Mouse (Mus musculus): ENCODE measurements at regions not wholly inside any gene's neighbourhood (a gene's known extent, or its start where the extent isn't known, plus 50 kb on each side); places are given as distances from the start of the nearest gene placed in this dataset.
A peak's percentile ranks its signal among the peaks of the same experiment; 100 is the strongest.

- H3K27ac ChIP-seq = no peak overlapping the region
- no peak overlapping the region for H3K4me2 ChIP-seq (replicated peaks)
- peaks cover 4% of the 10 kb centered on the region; the same call in 1 of the 2 replicates for H3K4me1 ChIP-seq
- H3K9me3 ChIP-seq = no peaks in the 10 kb centered on the region
- H3K9ac ChIP-seq = no peak overlapping the region
- H3K4me3 ChIP-seq = no peak overlapping the region
- WGBS = 78% methylated on average over 2 of the region's 2 CpGs
- H3K27me3 ChIP-seq = no peaks in the 10 kb centered on the region
- no peak for ATAC-seq (ENCODE audit: insufficient number of reproducible peaks, insufficient read depth, low FRiP score, low TSS enrichment)
- no peaks in the 10 kb centered on the region for H3K36me3 ChIP-seq
Measured at GRCm38 (mm10) chr8:35877581-35877980, 112.0 kb downstream of the Gm19410 start.

- no peak overlapping the region for H3K4me3 ChIP-seq
- no peak overlapping the region for H3K4me2 ChIP-seq (replicated peaks)
- H3K27ac ChIP-seq = no peak overlapping the region
- no peak for ATAC-seq (ENCODE audit: insufficient number of reproducible peaks, insufficient read depth, low FRiP score, low TSS enrichment)
- H3K4me1 ChIP-seq = peaks cover 4% of the 10 kb centered on the region; the same call in 1 of the 2 replicates
- no peak overlapping the region for H3K9ac ChIP-seq
- H3K27me3 ChIP-seq = no peaks in the 10 kb centered on the region
- H3K9me3 ChIP-seq = no peaks in the 10 kb centered on the region
- 70% methylated on average over 5 of the region's 5 CpGs for WGBS
- H3K36me3 ChIP-seq = no peaks in the 10 kb centered on the region
Measured at GRCm38 (mm10) chr8:35881810-35882209, 116.2 kb downstream of the Gm19410 start.

- 11% methylated on average over 12 of the region's 12 CpGs for WGBS
- H3K36me3 ChIP-seq = no peaks in the 10 kb centered on the region
- H3K27ac ChIP-seq = no peak overlapping the region
- H3K4me1 ChIP-seq = no peaks in the 10 kb centered on the region
- no peaks in the 10 kb centered on the region for H3K9me3 ChIP-seq
- H3K4me3 ChIP-seq = no peak overlapping the region
- H3K9ac ChIP-seq = no peak overlapping the region
- no peak for ATAC-seq (ENCODE audit: insufficient number of reproducible peaks, insufficient read depth, low FRiP score, low TSS enrichment)
- H3K4me2 ChIP-seq (replicated peaks) = 0 out of 2 replicates have a peak overlapping the region, but pooled peaks have one; percentile 13
- H3K27me3 ChIP-seq = no peaks in the 10 kb centered on the region
Measured at GRCm38 (mm10) chr8:35882638-35883455, 117.3 kb downstream of the Gm19410 start.

GRCm38 (mm10) chr8:35883456-35883780 is 117.8 kb downstream of the Gm19410 start:
- Histone ChIP-seq H3K9ac (no peak overlapping the region), H3K27me3 (no peaks in the 10 kb centered on the region), H3K4me3 (no peak overlapping the region), H3K9me3 (no peaks in the 10 kb centered on the region), H3K36me3 (no peaks in the 10 kb centered on the region), H3K4me2 (replicated peaks) (no peak overlapping the region), H3K4me1 (no peaks in the 10 kb centered on the region), H3K27ac (no peak overlapping the region)
- ATAC-seq (ENCODE audit: insufficient number of reproducible peaks, insufficient read depth, low FRiP score, low TSS enrichment) = no peak
- 72% methylated on average over 1 of the region's 1 CpGs for WGBS

GRCm38 (mm10) chr8:35884545-35884944 is 119.0 kb downstream of the Gm19410 start:
- no peaks in the 10 kb centered on the region for H3K4me1 ChIP-seq
- no peak for ATAC-seq (ENCODE audit: insufficient number of reproducible peaks, insufficient read depth, low FRiP score, low TSS enrichment)
- no peaks in the 10 kb centered on the region for H3K9me3 ChIP-seq
- H3K4me3 ChIP-seq = no peak overlapping the region
- no peak overlapping the region for H3K4me2 ChIP-seq (replicated peaks)
- no peaks in the 10 kb centered on the region for H3K27me3 ChIP-seq
- no peak overlapping the region for H3K9ac ChIP-seq
- 80% methylated on average over 6 of the region's 6 CpGs for WGBS
- no peaks in the 10 kb centered on the region for H3K36me3 ChIP-seq
- no peak overlapping the region for H3K27ac ChIP-seq

GRCm38 (mm10) chr8:35890083-35890482 is 124.5 kb downstream of the Gm19410 start:
- Histone ChIP-seq H3K4me3 (no peak overlapping the region), H3K9ac (no peak overlapping the region), H3K9me3 (no peaks in the 10 kb centered on the region), H3K4me1 (peaks cover 4% of the 10 kb centered on the region; the same call in 1 of the 2 replicates), H3K4me2 (replicated peaks) (no peak overlapping the region), H3K27me3 (no peaks in the 10 kb centered on the region), H3K27ac (no peak overlapping the region), H3K36me3 (no peaks in the 10 kb centered on the region)
- ATAC-seq (ENCODE audit: insufficient number of reproducible peaks, insufficient read depth, low FRiP score, low TSS enrichment) = no peak
- WGBS = 62% methylated on average over 4 of the region's 4 CpGs

GRCm38 (mm10) chr8:35891769-35892168 is 126.2 kb downstream of the Gm19410 start:
- ATAC-seq (ENCODE audit: insufficient number of reproducible peaks, insufficient read depth, low FRiP score, low TSS enrichment) = no peak
- H3K36me3 ChIP-seq = no peaks in the 10 kb centered on the region
- no peaks in the 10 kb centered on the region for H3K27me3 ChIP-seq
- no peak overlapping the region for H3K27ac ChIP-seq
- H3K4me2 ChIP-seq (replicated peaks) = no peak overlapping the region
- H3K4me1 ChIP-seq = peaks cover 4% of the 10 kb centered on the region; the same call in 1 of the 2 replicates
- H3K9ac ChIP-seq = no peak overlapping the region
- 74% methylated on average over 6 of the region's 6 CpGs for WGBS
- H3K9me3 ChIP-seq = no peaks in the 10 kb centered on the region
- no peak overlapping the region for H3K4me3 ChIP-seq

- Histone ChIP-seq H3K4me1 (no peaks in the 10 kb centered on the region), H3K9ac (no peak overlapping the region), H3K36me3 (no peaks in the 10 kb centered on the region), H3K4me2 (replicated peaks) (no peak overlapping the region), H3K4me3 (no peak overlapping the region), H3K27ac (no peak overlapping the region), H3K27me3 (no peaks in the 10 kb centered on the region), H3K9me3 (no peaks in the 10 kb centered on the region)
- ATAC-seq (ENCODE audit: insufficient number of reproducible peaks, insufficient read depth, low FRiP score, low TSS enrichment) = no peak
- 79% methylated on average over 3 of the region's 3 CpGs for WGBS
Measured at GRCm38 (mm10) chr8:35898493-35898892, 132.9 kb downstream of the Gm19410 start.

GRCm38 (mm10) chr8:35901490-35901889 is 135.9 kb downstream of the Gm19410 start:
- Histone ChIP-seq H3K9me3 (no peaks in the 10 kb centered on the region), H3K9ac (no peak overlapping the region), H3K27ac (no peak overlapping the region), H3K36me3 (no peaks in the 10 kb centered on the region), H3K4me2 (replicated peaks) (no peak overlapping the region), H3K27me3 (no peaks in the 10 kb centered on the region), H3K4me1 (peaks cover 8% of the 10 kb centered on the region; the same call in 1 of the 2 replicates), H3K4me3 (no peak overlapping the region)
- no peak for ATAC-seq (ENCODE audit: insufficient number of reproducible peaks, insufficient read depth, low FRiP score, low TSS enrichment)
- 88% methylated on average over 7 of the region's 7 CpGs for WGBS

- H3K4me2 ChIP-seq (replicated peaks) = no peak overlapping the region
- H3K4me1 ChIP-seq = peaks cover 8% of the 10 kb centered on the region
- H3K27me3 ChIP-seq = no peaks in the 10 kb centered on the region
- no peak for ATAC-seq (ENCODE audit: insufficient number of reproducible peaks, insufficient read depth, low FRiP score, low TSS enrichment)
- H3K36me3 ChIP-seq = no peaks in the 10 kb centered on the region
- H3K27ac ChIP-seq = no peak overlapping the region
- H3K9me3 ChIP-seq = no peaks in the 10 kb centered on the region
- H3K4me3 ChIP-seq = no peak overlapping the region
- 68% methylated on average over 7 of the region's 7 CpGs for WGBS
- H3K9ac ChIP-seq = no peak overlapping the region
Measured at GRCm38 (mm10) chr8:35904711-35905450, 139.3 kb downstream of the Gm19410 start.

- Histone ChIP-seq H3K9me3 (no peaks in the 10 kb centered on the region), H3K9ac (no peak overlapping the region), H3K27ac (no peak overlapping the region), H3K4me3 (no peak overlapping the region), H3K36me3 (no peaks in the 10 kb centered on the region), H3K4me1 (peaks cover 8% of the 10 kb centered on the region), H3K27me3 (no peaks in the 10 kb centered on the region), H3K4me2 (replicated peaks) (no peak overlapping the region)
- 88% methylated on average over 2 of the region's 2 CpGs for WGBS
- no peak for ATAC-seq (ENCODE audit: insufficient number of reproducible peaks, insufficient read depth, low FRiP score, low TSS enrichment)
Measured at GRCm38 (mm10) chr8:35907998-35908397, 142.4 kb downstream of the Gm19410 start.

GRCm38 (mm10) chr8:35912264-35912663 is 146.7 kb downstream of the Gm19410 start:
- no peak overlapping the region for H3K4me3 ChIP-seq
- H3K27me3 ChIP-seq = no peaks in the 10 kb centered on the region
- 69% methylated on average over 9 of the region's 9 CpGs for WGBS
- no peak overlapping the region for H3K4me2 ChIP-seq (replicated peaks)
- no peak overlapping the region for H3K9ac ChIP-seq
- ATAC-seq (ENCODE audit: insufficient number of reproducible peaks, insufficient read depth, low FRiP score, low TSS enrichment) = no peak
- H3K36me3 ChIP-seq = no peaks in the 10 kb centered on the region
- no peaks in the 10 kb centered on the region for H3K9me3 ChIP-seq
- H3K27ac ChIP-seq = no peak overlapping the region
- H3K4me1 ChIP-seq = no peaks in the 10 kb centered on the region; the same call in 1 of the 2 replicates

Data from embryonic facial prominence, embryonic 12.5 days (tissue).